Mouse (Mus musculus) megakaryocyte-erythroid progenitor cell, adult 5 weeks (primary cell): ENCODE measurements around the gene Enah. TPM values are rescaled to one million over a fixed set of nuclear protein-coding genes. Genes with fewer than 3 reads are reported as not detected.

Source experiments
- polyA plus RNA-seq: library from polyadenylated mRNA; stranded (reverse); fragments of >175 nt; gene quantifications from 2 replicates; pipeline ENCODE4 v1.2.3, GENCODE M21; 2012

Enah gene
- 5.9 and 11.9 TPM in 2 replicates for polyA plus RNA-seq

GRCm38 (mm10) chr1:182019926-182020801 is at the start of gene Enah:
Gene Enah, minus strand, starts transcription at chr1:182019990.

Other genes with a start within 250 kb of the Enah start
- 57.3 and 68.9 TPM in 2 replicates for gene Lbr, start 176.9 kb downstream of the Enah start, polyA plus RNA-seq
- gene Srp9, start 104.7 kb upstream of the Enah start, polyA plus RNA-seq, result 53.3 and 59.9 TPM in 2 replicates
- gene Vmn1r1, start 144.5 kb upstream of the Enah start, polyA plus RNA-seq, result not detected in 2 replicates